Mouse (Mus musculus): ENCODE measurements around the gene 4930404H24Rik.

The 4930404H24Rik gene

GRCm38 (mm10) chr2:153533981-153534380, 41.4 kb downstream of the 4930404H24Rik start:
- DNase-seq (ENCODE audit: low read depth) = no peak

GRCm38 (mm10) chr2:153538898-153539297, 46.3 kb downstream of the 4930404H24Rik start:
- no peak for DNase-seq (ENCODE audit: low read depth)

DNA sequence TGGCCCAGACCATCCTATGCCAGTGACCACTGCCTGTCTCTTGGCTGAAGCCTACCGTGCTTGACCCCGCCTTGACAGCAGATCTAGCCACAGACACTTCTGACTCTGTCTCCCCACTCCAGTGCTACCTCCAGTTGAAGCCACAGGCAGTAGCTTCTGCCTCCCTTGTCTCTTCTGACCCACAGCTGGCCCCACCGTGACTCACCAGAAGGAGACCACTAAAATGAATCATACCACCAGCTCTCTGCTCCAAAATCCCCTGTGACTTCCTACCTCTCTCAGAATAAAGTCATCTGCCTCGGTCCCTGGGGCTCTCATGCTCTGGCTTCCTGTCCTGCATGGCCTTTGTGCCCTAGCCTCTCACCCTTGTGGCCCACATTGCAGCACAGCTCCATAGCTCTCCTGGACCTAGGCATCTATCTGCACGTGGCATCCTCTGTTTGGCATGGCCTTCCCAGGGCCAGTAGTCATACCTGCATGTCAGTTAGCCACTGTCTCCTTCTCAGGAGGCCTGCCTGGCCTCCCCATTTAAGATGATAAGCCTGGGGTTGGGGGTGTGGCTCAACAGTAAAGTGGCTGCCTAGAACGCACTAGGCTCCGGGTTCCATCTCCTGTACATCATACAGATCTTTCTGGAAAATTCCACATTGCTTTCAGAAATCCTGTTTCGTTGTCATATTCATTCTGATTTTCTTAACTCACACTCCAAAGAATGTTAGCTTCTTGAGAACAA, 50.5 kb downstream of the 4930404H24Rik start:
- no peak for DNase-seq (ENCODE audit: low read depth)

All from c-Kit-positive CD71-positive TER-119-negative erythroid progenitor cells, embryonic 14.5 days (primary cell).